Mouse (Mus musculus) testis, adult 2 months (tissue): Measurements from ENCODE around the gene Krtap28-10.

ENCODE experiments used
- CTCF ChIP-seq: fragments of 200-500 bp; IDR thresholded peaks from 2 replicates; pipeline ENCODE4 v1.5.1; 2012; ENCODE audit warnings: low read depth, mild to moderate bottlenecking, inconsistent platforms, low read length, moderate library complexity; ENCODE audit not compliant: control insufficient read depth, insufficient read depth, insufficient replicate concordance
- POLR2A ChIP-seq: fragments of 200-500 bp; IDR thresholded peaks from 2 replicates; pipeline ENCODE4 v1.6.1; 2012; ENCODE audit warnings: low read depth, mild to moderate bottlenecking, inconsistent platforms, low read length, moderate library complexity; ENCODE audit not compliant: control insufficient read depth

GRCm38 (mm10) chr1:83058481-83058880, 16.2 kb upstream of the Krtap28-10 start:
- no peak for TF ChIP-seq POLR2A
- TF ChIP-seq CTCF, result no peak
